Comparison of ENCODE assay signal across 35 mouse cellular contexts in the genomic region with DNA sequence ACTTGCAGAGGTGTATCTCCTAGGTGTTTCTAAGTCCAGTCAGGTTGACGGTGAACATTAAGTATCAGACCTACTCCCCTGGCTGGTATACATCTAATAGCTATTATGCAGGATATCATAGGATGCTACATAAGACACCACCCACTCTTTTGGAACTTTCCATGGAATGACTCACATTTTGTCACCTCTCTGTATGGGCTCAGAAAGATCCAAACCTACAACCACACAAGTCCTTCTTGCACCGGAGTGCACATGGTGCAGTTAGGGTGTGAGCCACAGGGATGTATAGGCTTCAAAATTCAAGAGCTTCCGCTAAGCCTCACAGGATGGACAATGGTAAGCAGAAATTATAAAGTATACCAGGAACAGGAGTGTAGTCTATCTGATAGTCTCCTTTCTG. TPM values are rescaled to one million over a fixed set of nuclear protein-coding genes. Genes with fewer than 3 reads are reported as not detected.
"Had no signal": no experiment of that assay in that cellular context is flagged by ENCODE, and none has a peak within 500 bp of the region (broad histone marks: within the 10 kb centered on the region; RNA-seq: fewer than 3 reads in every experiment).

No protein-coding gene starts in this region.

- H3K27me3 ChIP-seq: heart, embryonic 12.5 days; heart, embryonic 13.5 days; heart, embryonic 15.5 days; hindbrain, embryonic 12.5 days; hindbrain, embryonic 13.5 days; hindbrain, embryonic 15.5 days; intestine, embryonic 15.5 days; kidney, embryonic 15.5 days had no signal

- H3K9me3 ChIP-seq: heart, embryonic 10.5 days; heart, embryonic 12.5 days; heart, embryonic 13.5 days; heart, embryonic 15.5 days; hindbrain, embryonic 10.5 days; hindbrain, embryonic 12.5 days; hindbrain, embryonic 13.5 days; hindbrain, embryonic 15.5 days; intestine, embryonic 15.5 days; kidney, embryonic 15.5 days had no signal

- H3K36me3 ChIP-seq: heart, embryonic 12.5 days; heart, embryonic 15.5 days; hindbrain, embryonic 10.5 days; hindbrain, embryonic 12.5 days; hindbrain, embryonic 13.5 days; hindbrain, embryonic 15.5 days; intestine, embryonic 15.5 days; kidney, embryonic 15.5 days had no signal

- H3K4me1 ChIP-seq: hindbrain, embryonic 12.5 days; hindbrain, embryonic 13.5 days; hindbrain, embryonic 15.5 days; kidney, embryonic 15.5 days had no signal

- ATAC-seq: hindbrain, embryonic 16.5 days; hindbrain, postnatal 0 days; inflammation-experienced regulatory T-cells, adult 6 months; intestine, embryonic 15.5 days; intestine, embryonic 16.5 days; intestine, postnatal 0 days had no signal

- H3K9ac ChIP-seq: heart, embryonic 12.5 days; heart, embryonic 13.5 days; heart, embryonic 15.5 days; hindbrain, embryonic 12.5 days; hindbrain, embryonic 13.5 days; hindbrain, embryonic 14.5 days; hindbrain, embryonic 15.5 days; intestine, embryonic 15.5 days; kidney, embryonic 15.5 days had no signal

- DNase-seq: heart, postnatal 10 days; heart, postnatal 14 days; heart, postnatal 36 days; heart, postnatal 4 days; kidney, adult 11 months; kidney, adult 18-20 months; kidney, adult 2 months; kidney, adult 8-10 months; kidney, adult 9 months; kidney, postnatal 10 days; kidney, postnatal 14 days; kidney, postnatal 25 days; kidney, postnatal 36 days; kidney, postnatal 4 days; layer of hippocampus, adult 9-11 months had no signal

- H3K4me2 ChIP-seq: heart, embryonic 11.5 days; heart, embryonic 12.5 days; heart, embryonic 13.5 days; heart, embryonic 15.5 days; hindbrain, embryonic 12.5 days; hindbrain, embryonic 13.5 days; hindbrain, embryonic 14.5 days; hindbrain, embryonic 15.5 days; intestine, embryonic 15.5 days; kidney, embryonic 15.5 days had no signal

- H3K4me3 ChIP-seq: heart, embryonic 10.5 days; heart, embryonic 12.5 days; heart, embryonic 13.5 days; heart, embryonic 15.5 days; hindbrain, embryonic 10.5 days; hindbrain, embryonic 12.5 days; hindbrain, embryonic 13.5 days; hindbrain, embryonic 15.5 days; intestine, embryonic 15.5 days; kidney, embryonic 15.5 days; left cerebral cortex, adult 2 months had no signal

- H3K27ac ChIP-seq: heart, embryonic 10.5 days; heart, embryonic 13.5 days; heart, embryonic 15.5 days; hindbrain, embryonic 10.5 days; hindbrain, embryonic 12.5 days; hindbrain, embryonic 13.5 days; hindbrain, embryonic 14.5 days; hindbrain, embryonic 15.5 days; hindbrain, postnatal 0 days; intestine, embryonic 15.5 days; kidney, embryonic 15.5 days; kidney, postnatal 0 days; left cerebral cortex, adult 2 months had no signal

RNA-seq across cellular contexts. Expression of a gene that starts 52.8 kb away (rescaled TPM):
- total RNA-seq: hematopoietic stem cell, adult 5-6 weeks had no signal
- polyA plus RNA-seq: inflammation-experienced regulatory T-cells, adult 6 months had no signal
